Comparison of ENCODE assay signal across 21 mouse cellular contexts in genomic region chr2:112762006-112762405, GRCm38 (mm10).
DNase-seq lines count a peak whose midpoint lies in the region; ATAC-seq lines count a peak whose summit lies in the region.
"Had no signal": no experiment of that assay in that cellular context is flagged by ENCODE, and none has a peak within 500 bp of the region (broad histone marks: within the 10 kb centered on the region; RNA-seq: fewer than 3 reads in every experiment).

No protein-coding gene starts in this region.

- no peaks in the 10 kb centered on the region for H3K36me3 ChIP-seq in forebrain, embryonic 16.5 days (ENCODE audit: control insufficient read depth, insufficient read depth)
- no peaks in the 10 kb centered on the region for H3K36me3 ChIP-seq in forebrain, embryonic 13.5 days (ENCODE audit: poor library complexity, severe bottlenecking)
- H3K36me3 ChIP-seq: embryonic facial prominence, embryonic 10.5 days; embryonic facial prominence, embryonic 12.5 days; G1E had no signal

- ATAC-seq in forebrain, embryonic 16.5 days, result no peak
- ATAC-seq in forebrain, embryonic 13.5 days, result no peak
- ATAC-seq: activated CD4-positive, CD25-positive, alpha-beta regulatory T cell, adult 4 months; CD4-positive, CD25-positive, alpha-beta regulatory T cell, adult 4 months; Patski had no signal

- peaks cover 9% of the 10 kb centered on the region for H3K4me1 ChIP-seq in forebrain, embryonic 16.5 days (replicated peaks; ENCODE audit: control insufficient read depth, insufficient read depth, low read length)
- H3K4me1 ChIP-seq in forebrain, embryonic 13.5 days, result peaks cover 8% of the 10 kb centered on the region
- H3K4me1 ChIP-seq: embryonic facial prominence, embryonic 10.5 days; embryonic facial prominence, embryonic 12.5 days had no signal

- H3K4me3 ChIP-seq in forebrain, embryonic 16.5 days (replicated peaks; ENCODE audit: low read length), result no peak overlapping the region
- no peak overlapping the region for H3K4me3 ChIP-seq in forebrain, embryonic 13.5 days
- H3K4me3 ChIP-seq: embryonic facial prominence, embryonic 10.5 days; embryonic facial prominence, embryonic 12.5 days had no signal

- peak overlapping the region; percentile 53; the same call in 1 of the 2 replicates for H3K27ac ChIP-seq in forebrain, embryonic 16.5 days (ENCODE audit: low read length)
- no peak overlapping the region for H3K27ac ChIP-seq in forebrain, embryonic 13.5 days
- H3K27ac ChIP-seq: embryonic facial prominence, embryonic 10.5 days; embryonic facial prominence, embryonic 12.5 days had no signal

- no peaks in the 10 kb centered on the region for H3K27me3 ChIP-seq in forebrain, embryonic 16.5 days (replicated peaks; ENCODE audit: control insufficient read depth, insufficient read depth, low read length)
- H3K27me3 ChIP-seq in forebrain, embryonic 13.5 days, result no peaks in the 10 kb centered on the region
- H3K27me3 ChIP-seq: CH12.LX; embryonic facial prominence, embryonic 12.5 days; Patski had no signal

- no peak overlapping the region for H3K9ac ChIP-seq in forebrain, embryonic 16.5 days (replicated peaks; ENCODE audit: low read depth, low read length)
- no peak overlapping the region for H3K9ac ChIP-seq in forebrain, embryonic 13.5 days
- H3K9ac ChIP-seq: embryonic facial prominence, embryonic 12.5 days; forebrain, postnatal 0 days had no signal

- H3K4me2 ChIP-seq in forebrain, embryonic 16.5 days (ENCODE audit: low read length), result no peak overlapping the region
- H3K4me2 ChIP-seq in forebrain, embryonic 13.5 days, result no peak overlapping the region
- H3K4me2 ChIP-seq: embryonic facial prominence, embryonic 12.5 days had no signal

- WGBS in forebrain, embryonic 16.5 days, result 86% methylated on average over 2 of the region's 2 CpGs
- WGBS in forebrain, embryonic 13.5 days, result 92% methylated on average over 2 of the region's 2 CpGs

- peak; percentile 49 to 86 for DNase-seq in adrenal gland, adult (ENCODE audit: inconsistent age in 2 of 2, low spot score in 1 of 2)
- DNase-seq in adrenal gland, postnatal 4 days (ENCODE audit: low spot score in 2 of 2), result no peak
- peak; percentile 59 for DNase-seq in adrenal gland, adult 8-10 months
- no peak for DNase-seq in adrenal gland, postnatal 25 days
- DNase-seq in adrenal gland, postnatal 10 days, result peak; percentile 28
- no peak for DNase-seq in kidney, postnatal 10 days
- DNase-seq: B cell, adult 2 months; cerebellum, adult 11-12 months; cerebellum, adult 2 months; cerebellum, adult 9-10 months; cerebellum, postnatal 25 days had no signal

- no peaks in the 10 kb centered on the region for H3K9me3 ChIP-seq in forebrain, embryonic 16.5 days (ENCODE audit: control insufficient read depth, low read length)
- H3K9me3 ChIP-seq in forebrain, embryonic 13.5 days (replicated peaks), result no peaks in the 10 kb centered on the region
- H3K9me3 ChIP-seq: embryonic facial prominence, embryonic 10.5 days; embryonic facial prominence, embryonic 12.5 days; G1E had no signal

Comparison
In these comparisons a context has a peak if more than half of its experiments do, and no peak if none do; other contexts are left out.
1. DNase-seq: peak in adrenal gland, adult (2 of 2), adrenal gland, adult 8-10 months (single experiment) and adrenal gland, postnatal 10 days (single experiment); none in adrenal gland, postnatal 4 days (0 of 2), adrenal gland, postnatal 25 days (single experiment) and kidney, postnatal 10 days (single experiment).